Mouse (Mus musculus): ENCODE measurements around the gene 2010003K11Rik. TPM values are rescaled to one million over a fixed set of nuclear protein-coding genes. Genes with fewer than 3 reads are reported as not detected.
"Not testable (repeated sequence)": the region's sequence is repeated elsewhere in the genome, so short reads cannot be mapped to it uniquely, and the experiment has no call there.

2010003K11Rik gene
- polyA plus RNA-seq, 1 experiment from 2014 or later = 7.6 TPM

DNA sequence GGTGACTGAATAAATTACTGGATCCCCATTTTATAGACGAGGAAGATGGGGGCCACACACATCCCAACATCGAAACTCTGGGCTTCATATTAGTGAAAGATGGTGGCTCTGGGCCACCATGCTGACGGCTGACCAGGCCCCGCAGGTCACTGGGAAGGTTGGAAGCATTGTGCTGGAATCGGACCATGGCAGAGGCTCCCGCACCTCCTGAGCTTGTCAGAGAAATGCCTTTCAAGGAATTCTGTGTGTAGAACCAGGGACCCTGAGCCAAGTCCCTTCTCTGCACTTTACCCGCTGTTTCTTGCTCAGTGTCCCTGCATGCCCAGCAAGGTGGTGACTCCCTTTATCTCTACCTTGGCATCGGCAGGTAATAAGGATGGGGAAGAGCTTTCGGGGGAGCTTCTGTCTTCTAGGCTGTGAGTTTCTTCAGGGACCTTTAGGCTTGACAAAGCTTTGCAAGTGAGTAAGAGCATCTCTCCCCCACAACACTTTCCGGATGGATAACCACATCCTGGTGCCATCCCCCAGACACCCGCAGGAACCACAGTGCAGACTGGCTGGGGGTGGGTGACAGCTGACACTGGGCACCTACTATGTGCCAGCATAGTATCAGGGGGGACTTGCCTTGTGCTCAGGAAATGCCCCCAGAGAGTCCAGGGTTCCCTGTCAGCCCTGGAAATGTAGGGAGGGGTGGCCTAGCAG is 23.0 kb downstream of the 2010003K11Rik start:
- WGBS = 80% methylated on average over 11 of the region's 11 CpGs
- no peak for ATAC-seq
- no peak overlapping the region for H3K4me2 ChIP-seq (replicated peaks)

DNA sequence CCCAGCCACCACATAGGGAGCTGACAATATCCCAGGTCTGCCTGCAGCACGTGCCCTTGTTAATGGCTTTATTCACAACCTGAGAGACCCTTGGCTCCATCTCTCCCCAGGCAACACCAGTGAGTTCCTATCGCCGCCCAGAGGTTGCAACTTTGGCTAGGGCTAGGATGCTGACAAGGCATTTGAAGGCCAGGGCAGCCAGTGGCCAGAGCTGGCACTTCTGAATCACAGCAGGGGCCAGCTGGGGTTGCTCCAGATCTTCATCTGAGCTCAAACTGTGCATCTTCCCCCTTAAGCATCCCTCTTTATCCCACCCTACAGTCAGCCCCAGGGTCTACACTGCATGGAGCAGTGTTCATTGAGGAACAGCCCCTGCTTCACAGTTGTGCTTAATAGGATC is 23.6 kb downstream of the 2010003K11Rik start:
- peaks cover 10% of the 10 kb centered on the region; the same call in 1 of the 2 replicates for H3K4me1 ChIP-seq (replicated peaks)
- WGBS = 53% methylated on average over 3 of the region's 3 CpGs

More for the DNA sequence above, 23.0 kb downstream of the 2010003K11Rik start:
- H3K36me3 ChIP-seq = no peaks in the 10 kb centered on the region
- H3K27ac ChIP-seq = no peak overlapping the region
- no peak overlapping the region for H3K9ac ChIP-seq
- H3K4me1 ChIP-seq (replicated peaks) = peaks cover 10% of the 10 kb centered on the region; the same call in 1 of the 2 replicates
- H3K4me3 ChIP-seq (replicated peaks) = no peak overlapping the region
- peaks cover 34% of the 10 kb centered on the region for H3K27me3 ChIP-seq (replicated peaks)
- no peaks in the 10 kb centered on the region for H3K9me3 ChIP-seq

DNA sequence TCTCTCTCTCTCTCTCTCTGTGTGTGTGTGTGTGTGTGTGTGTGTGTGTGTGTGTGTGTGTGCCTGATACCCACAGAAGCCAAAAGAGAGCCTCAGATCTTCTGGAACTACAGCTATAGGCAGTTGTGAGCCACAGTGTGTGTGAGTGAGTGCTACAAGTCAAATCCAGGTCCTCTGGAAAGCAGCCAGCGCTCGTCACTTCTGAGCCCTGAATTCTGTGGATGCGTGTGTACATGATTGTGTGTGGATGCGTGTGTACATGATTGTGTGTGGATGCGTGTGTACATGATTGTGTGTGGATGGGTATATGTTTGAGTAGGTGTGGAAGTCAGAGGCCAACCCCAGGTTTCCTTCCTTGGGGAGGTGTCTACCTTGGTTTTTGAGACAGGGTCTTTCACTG is 24.8 kb downstream of the 2010003K11Rik start:
- no peak overlapping the region for H3K4me3 ChIP-seq (replicated peaks)
- H3K4me1 ChIP-seq (replicated peaks) = peaks cover 10% of the 10 kb centered on the region; the same call in 1 of the 2 replicates
- H3K4me2 ChIP-seq (replicated peaks) = no peak overlapping the region
- H3K27me3 ChIP-seq (replicated peaks) = peaks cover 34% of the 10 kb centered on the region
- H3K9ac ChIP-seq = no peak overlapping the region
- H3K27ac ChIP-seq = no peak overlapping the region
- 87% methylated on average over 5 of the region's 5 CpGs for WGBS
- H3K9me3 ChIP-seq = no peaks in the 10 kb centered on the region
- no peak for ATAC-seq
- no peaks in the 10 kb centered on the region for H3K36me3 ChIP-seq

More for the DNA sequence above, 23.6 kb downstream of the 2010003K11Rik start:
- Histone ChIP-seq H3K27me3 (replicated peaks) (peaks cover 34% of the 10 kb centered on the region), H3K36me3 (no peaks in the 10 kb centered on the region), H3K27ac (no peak overlapping the region), H3K4me3 (replicated peaks) (no peak overlapping the region), H3K9me3 (no peaks in the 10 kb centered on the region), H3K4me2 (replicated peaks) (no peak overlapping the region), H3K9ac (no peak overlapping the region)
- no peak for ATAC-seq

DNA sequence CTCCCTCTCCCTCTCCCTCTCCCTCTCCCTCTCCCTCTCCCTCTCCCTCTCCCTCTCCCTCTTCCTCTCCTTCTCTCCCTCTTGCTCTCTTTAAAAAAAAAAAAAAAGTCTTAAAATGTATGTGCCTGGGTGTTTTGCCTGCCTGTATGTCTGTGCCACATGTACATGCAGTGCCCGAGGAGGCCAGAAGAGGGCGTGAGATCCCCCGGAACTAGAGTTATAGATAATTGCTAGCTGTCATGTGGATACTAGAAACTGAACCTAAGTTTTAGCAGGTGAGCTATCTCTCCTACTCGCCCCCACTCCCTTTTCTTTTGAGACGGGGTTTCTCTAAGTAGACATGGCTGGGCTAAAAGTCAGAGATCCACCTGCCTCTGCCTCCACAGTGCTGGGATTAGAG is 30.0 kb downstream of the 2010003K11Rik start:
- no peak overlapping the region for H3K9ac ChIP-seq
- H3K27ac ChIP-seq = no peak overlapping the region
- H3K4me1 ChIP-seq (replicated peaks) = no peaks in the 10 kb centered on the region
- no peaks in the 10 kb centered on the region for H3K9me3 ChIP-seq
- WGBS = 38% methylated on average over 5 of the region's 5 CpGs
- no peak overlapping the region for H3K4me3 ChIP-seq (replicated peaks)
- no peak for ATAC-seq
- H3K27me3 ChIP-seq (replicated peaks) = no peaks in the 10 kb centered on the region
- no peaks in the 10 kb centered on the region for H3K36me3 ChIP-seq
- H3K4me2 ChIP-seq (replicated peaks) = no peak overlapping the region

DNA sequence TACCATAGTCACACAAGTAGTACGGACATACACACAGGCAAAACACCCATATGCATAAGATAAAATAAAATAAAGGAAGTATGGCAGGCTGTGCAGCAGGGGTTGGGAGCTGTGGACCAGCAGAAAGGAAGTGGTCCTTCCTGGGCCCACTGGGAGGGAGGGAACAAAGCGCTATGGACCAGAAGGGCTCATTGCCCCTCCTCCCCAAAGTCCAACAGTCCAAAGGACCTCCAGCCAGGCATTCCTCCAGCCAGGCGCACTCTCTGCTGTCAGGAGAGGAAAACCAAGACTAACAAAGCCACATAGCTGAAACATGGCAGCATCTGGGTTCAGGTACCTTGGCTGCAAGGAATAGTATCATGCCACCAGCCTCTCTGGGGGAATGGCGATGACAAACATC is 33.7 kb downstream of the 2010003K11Rik start:
- Histone ChIP-seq H3K4me3 (replicated peaks) (no peak overlapping the region), H3K27ac (no peak overlapping the region), H3K4me2 (replicated peaks) (no peak overlapping the region), H3K27me3 (replicated peaks) (no peaks in the 10 kb centered on the region), H3K9me3 (no peaks in the 10 kb centered on the region), H3K4me1 (replicated peaks) (no peaks in the 10 kb centered on the region), H3K36me3 (no peaks in the 10 kb centered on the region), H3K9ac (no peak overlapping the region)
- ATAC-seq = no peak
- 88% methylated on average over 4 of the region's 4 CpGs for WGBS

DNA sequence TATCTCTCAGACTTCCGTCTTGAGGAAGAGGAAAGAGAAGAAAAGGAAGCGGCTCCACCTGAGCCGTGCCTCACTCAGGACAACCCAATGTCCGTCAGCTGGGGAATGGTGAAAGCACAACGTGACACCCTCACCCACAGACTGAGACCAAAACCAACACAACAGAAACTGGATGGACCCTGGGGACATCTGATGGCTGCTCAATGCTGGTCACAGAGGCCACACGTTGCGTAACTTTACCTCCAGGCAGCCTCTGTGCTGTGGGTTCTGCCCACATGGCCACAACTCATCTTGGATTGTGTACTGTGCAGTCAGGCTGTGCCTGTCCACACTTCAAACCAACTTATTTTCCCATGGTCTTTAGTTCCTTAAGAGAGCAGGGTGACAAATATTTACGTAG is 36.4 kb downstream of the 2010003K11Rik start:
- H3K4me3 ChIP-seq (replicated peaks) = no peak overlapping the region
- H3K27me3 ChIP-seq (replicated peaks) = no peaks in the 10 kb centered on the region
- no peaks in the 10 kb centered on the region for H3K4me1 ChIP-seq (replicated peaks)
- no peak overlapping the region for H3K4me2 ChIP-seq (replicated peaks)
- H3K27ac ChIP-seq = no peak overlapping the region
- no peaks in the 10 kb centered on the region for H3K36me3 ChIP-seq
- no peak for ATAC-seq
- H3K9me3 ChIP-seq = no peaks in the 10 kb centered on the region
- 79% methylated on average over 8 of the region's 8 CpGs for WGBS
- no peak overlapping the region for H3K9ac ChIP-seq

DNA sequence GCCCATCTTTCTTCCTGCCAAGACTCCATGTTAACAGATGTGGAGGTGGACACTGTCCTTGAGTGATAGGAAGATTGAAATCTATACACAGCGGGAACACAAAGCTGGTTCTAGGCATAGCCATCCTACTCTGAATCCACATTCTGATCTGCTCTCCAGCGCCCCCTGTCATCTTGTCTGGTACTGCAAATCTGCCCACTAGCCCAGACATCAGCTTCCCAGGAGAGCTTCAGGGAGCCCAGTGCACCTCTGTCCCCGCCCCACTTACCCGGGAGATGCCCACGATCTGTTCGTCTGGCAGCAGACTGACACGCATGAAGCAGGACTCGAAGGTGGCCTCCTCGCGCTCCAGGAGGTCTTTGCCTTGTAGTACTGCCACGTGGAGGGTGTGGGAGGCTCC is 42.2 kb downstream of the 2010003K11Rik start:
- H3K4me1 ChIP-seq (replicated peaks) = 0 out of 2 replicates have a peak, but pooled peaks cover 4% of the 10 kb centered on the region
- no peak overlapping the region for H3K27ac ChIP-seq
- H3K4me3 ChIP-seq (replicated peaks) = no peak overlapping the region
- H3K9ac ChIP-seq = no peak overlapping the region
- no peaks in the 10 kb centered on the region for H3K27me3 ChIP-seq (replicated peaks)
- no peaks in the 10 kb centered on the region for H3K9me3 ChIP-seq
- H3K4me2 ChIP-seq (replicated peaks) = no peak overlapping the region
- ATAC-seq = no peak
- no peaks in the 10 kb centered on the region for H3K36me3 ChIP-seq
- WGBS = 15% methylated on average over 11 of the region's 11 CpGs

DNA sequence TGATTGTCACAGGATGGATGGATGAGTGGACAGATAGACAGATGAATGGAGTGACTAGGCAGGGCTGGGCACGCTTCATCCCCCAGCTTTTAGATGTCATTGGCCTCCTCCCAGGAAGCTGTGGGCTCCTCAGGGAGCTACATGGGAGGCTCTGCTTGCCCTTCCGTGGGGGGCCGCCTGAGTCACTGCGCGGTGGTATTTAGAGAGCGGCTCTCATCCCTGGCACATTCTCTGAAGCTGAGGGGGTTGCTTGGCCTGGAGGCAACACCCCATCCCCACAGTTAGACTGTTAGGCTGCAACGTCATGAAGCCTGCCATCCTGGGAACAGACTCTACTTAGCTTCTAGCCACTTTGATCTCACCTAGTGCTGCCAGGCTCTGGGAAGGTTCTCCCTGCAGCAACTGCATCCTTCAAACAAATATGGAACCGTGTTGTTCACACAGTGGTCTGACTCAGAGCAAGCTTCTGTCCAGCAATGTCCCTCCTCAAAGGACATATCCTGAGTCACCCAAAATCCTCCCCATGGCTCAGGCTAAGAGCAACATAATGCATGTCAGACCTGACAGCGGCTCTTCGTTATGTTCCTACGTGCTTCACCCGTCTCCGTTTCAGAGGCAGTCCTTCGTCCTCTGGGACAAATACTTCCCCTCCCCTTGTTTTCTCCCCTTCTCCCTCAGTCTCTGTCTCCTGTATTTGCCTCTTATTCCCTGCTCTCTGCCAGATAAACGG is 43.1 kb downstream of the 2010003K11Rik start:
- Histone ChIP-seq H3K4me2 (replicated peaks) (no peak overlapping the region), H3K9ac (no peak overlapping the region), H3K4me3 (replicated peaks) (no peak overlapping the region), H3K27ac (no peak overlapping the region), H3K36me3 (no peaks in the 10 kb centered on the region), H3K27me3 (replicated peaks) (no peaks in the 10 kb centered on the region), H3K9me3 (no peaks in the 10 kb centered on the region), H3K4me1 (replicated peaks) (0 out of 2 replicates have a peak, but pooled peaks cover 4% of the 10 kb centered on the region)
- no peak for ATAC-seq
- 76% methylated on average over 15 of the region's 15 CpGs for WGBS

DNA sequence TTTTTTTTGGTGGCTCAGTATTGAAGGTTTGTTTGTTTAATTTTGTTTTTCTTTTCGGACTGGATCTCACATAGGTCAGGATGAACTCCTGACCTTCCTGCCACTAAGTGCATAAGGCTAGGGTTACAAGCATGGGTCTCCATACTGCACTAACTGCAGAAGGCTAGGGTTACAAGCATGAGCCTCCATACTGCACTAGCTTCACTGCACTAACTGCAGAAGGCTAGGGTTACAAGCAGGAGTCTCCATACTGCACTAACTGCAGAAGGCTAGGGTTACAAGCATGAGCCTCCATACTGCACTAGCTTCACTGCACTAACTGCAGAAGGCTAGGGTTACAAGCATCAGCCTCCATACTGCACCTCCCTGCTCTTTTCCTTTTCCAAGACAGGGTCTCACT is 44.3 kb downstream of the 2010003K11Rik start:
- not testable (repeated sequence) for H3K27me3 ChIP-seq (replicated peaks); H3K4me2 ChIP-seq (replicated peaks); ATAC-seq; H3K4me1 ChIP-seq (replicated peaks); H3K9me3 ChIP-seq; H3K27ac ChIP-seq; H3K36me3 ChIP-seq; H3K9ac ChIP-seq; H3K4me3 ChIP-seq (replicated peaks)
- WGBS = 12% methylated on average over 1 of the region's 1 CpGs

DNA sequence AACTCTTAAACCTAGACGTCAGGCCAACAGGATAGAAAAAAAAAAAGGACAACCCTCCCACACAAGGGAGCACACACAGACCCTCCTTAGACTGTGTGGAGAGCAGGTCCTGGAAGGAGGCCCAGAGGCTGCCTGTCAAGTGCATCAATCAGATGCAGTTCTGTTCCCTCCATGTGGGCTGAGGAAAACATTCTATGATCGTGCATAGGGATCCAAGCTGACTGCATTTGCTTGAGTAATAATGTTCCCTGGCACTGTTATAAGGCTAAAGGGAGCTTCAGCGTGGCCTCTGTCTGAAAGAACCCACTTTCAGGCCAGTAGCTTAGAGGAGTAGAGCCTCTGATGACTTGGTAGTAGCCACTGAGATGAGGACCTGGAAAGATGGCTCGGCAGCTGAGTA is 45.9 kb downstream of the 2010003K11Rik start:
- Histone ChIP-seq H3K27ac (no peak overlapping the region), H3K4me3 (replicated peaks) (no peak overlapping the region), H3K4me2 (replicated peaks) (no peak overlapping the region), H3K9me3 (no peaks in the 10 kb centered on the region), H3K27me3 (replicated peaks) (no peaks in the 10 kb centered on the region), H3K4me1 (replicated peaks) (0 out of 2 replicates have a peak, but pooled peaks cover 4% of the 10 kb centered on the region), H3K36me3 (no peaks in the 10 kb centered on the region), H3K9ac (no peak overlapping the region)
- 51% methylated on average over 4 of the region's 4 CpGs for WGBS
- ATAC-seq = no peak

DNA sequence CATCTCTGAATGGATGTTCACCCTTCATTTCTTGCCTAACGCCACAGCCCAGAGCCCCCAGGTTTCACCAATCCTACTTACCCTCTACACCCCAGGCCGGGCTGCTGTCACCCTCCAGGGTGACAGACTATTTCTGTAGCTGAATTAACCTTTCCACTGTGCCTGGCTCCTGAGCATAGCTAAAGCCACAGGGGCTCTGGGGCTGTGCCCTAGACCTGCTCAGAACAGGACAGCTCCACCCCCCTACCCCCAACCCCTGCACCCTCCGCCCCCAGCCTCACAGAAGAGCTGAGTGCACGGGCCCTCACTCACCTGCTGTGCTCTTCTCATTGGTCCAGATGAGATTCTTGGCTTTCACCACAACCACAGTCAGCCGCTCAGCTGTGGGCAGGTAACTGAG is 46.4 kb downstream of the 2010003K11Rik start:
- 48% methylated on average over 5 of the region's 5 CpGs for WGBS
- no peaks in the 10 kb centered on the region for H3K9me3 ChIP-seq
- H3K36me3 ChIP-seq = no peaks in the 10 kb centered on the region
- 0 out of 2 replicates have a peak, but pooled peaks cover 4% of the 10 kb centered on the region for H3K4me1 ChIP-seq (replicated peaks)
- no peaks in the 10 kb centered on the region for H3K27me3 ChIP-seq (replicated peaks)
- ATAC-seq = no peak
- no peak overlapping the region for H3K27ac ChIP-seq
- no peak overlapping the region for H3K4me2 ChIP-seq (replicated peaks)
- no peak overlapping the region for H3K4me3 ChIP-seq (replicated peaks)
- no peak overlapping the region for H3K9ac ChIP-seq

DNA sequence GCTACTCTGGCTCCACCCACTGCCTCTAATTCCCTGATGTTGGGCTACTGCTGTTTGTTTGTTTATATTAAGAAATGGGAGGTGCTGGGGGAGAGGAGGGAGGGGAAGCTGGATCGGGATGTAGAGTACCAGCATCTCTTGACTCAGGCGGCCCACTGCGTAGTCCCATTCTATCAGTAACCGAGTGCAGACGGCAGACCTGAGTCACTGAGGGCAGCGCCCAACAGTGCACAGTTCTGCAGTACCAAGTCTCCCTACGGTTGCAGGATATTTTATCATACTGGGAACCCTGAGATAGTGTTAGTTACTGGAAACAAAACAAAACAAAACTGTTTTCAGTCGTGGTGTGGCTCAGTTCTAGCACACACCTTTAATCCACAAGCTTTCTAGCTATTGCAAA is 47.3 kb downstream of the 2010003K11Rik start:
- H3K4me1 ChIP-seq (replicated peaks) = 0 out of 2 replicates have a peak, but pooled peaks cover 3% of the 10 kb centered on the region
- H3K9me3 ChIP-seq = no peaks in the 10 kb centered on the region
- WGBS = 60% methylated on average over 8 of the region's 8 CpGs
- H3K4me2 ChIP-seq (replicated peaks) = no peak overlapping the region
- H3K27me3 ChIP-seq (replicated peaks) = no peaks in the 10 kb centered on the region
- ATAC-seq = no peak
- no peak overlapping the region for H3K4me3 ChIP-seq (replicated peaks)
- H3K27ac ChIP-seq = no peak overlapping the region
- H3K9ac ChIP-seq = no peak overlapping the region
- no peaks in the 10 kb centered on the region for H3K36me3 ChIP-seq

All from intestine, embryonic 15.5 days (tissue).